Mouse (Mus musculus) heart, embryonic 15.5 days (tissue): ENCODE measurements at regions not wholly inside any gene's neighbourhood (a gene's known extent, or its start where the extent isn't known, plus 50 kb on each side); places are given as distances from the start of the nearest gene placed in this dataset.

ENCODE experiments used
- ATAC-seq: fragments of 200-750 bp; cut with Nextera tagmentation; replicated peaks from 2 replicates; pipeline ENCODE4 v1.8.0; 2017; ENCODE audit warnings: low read depth, moderate TSS enrichment; ENCODE audit not compliant: insufficient number of reproducible peaks, insufficient read depth, low FRiP score
- H3K27ac ChIP-seq: fragments of 300-500 bp; sonication (generic); 2 replicates; pipeline ENCODE4 v1.5.1; 2015; ENCODE audit warnings: mild to moderate bottlenecking, inconsistent platforms
- H3K27me3 ChIP-seq: fragments of 300-500 bp; sonication (generic); 2 replicates; pipeline ENCODE4 v1.6.1; 2015; ENCODE audit warnings: inconsistent platforms
- H3K36me3 ChIP-seq: fragments of 300-500 bp; sonication (generic); 2 replicates; pipeline ENCODE4 v1.6.1; 2015; ENCODE audit warnings: mild to moderate bottlenecking, inconsistent platforms
- H3K4me1 ChIP-seq: fragments of 300-500 bp; sonication (generic); replicated peaks from 2 replicates; pipeline ENCODE4 v1.6.1; 2015; ENCODE audit warnings: inconsistent platforms
- H3K4me2 ChIP-seq: fragments of 300-500 bp; sonication (generic); 2 replicates; pipeline ENCODE4 v1.6.1; 2015; ENCODE audit warnings: inconsistent platforms, mild to moderate bottlenecking, moderate library complexity
- H3K4me3 ChIP-seq: fragments of 300-500 bp; sonication (generic); 2 replicates; pipeline ENCODE4 v1.5.1; 2015; ENCODE audit warnings: mild to moderate bottlenecking, inconsistent platforms
- H3K9ac ChIP-seq: fragments of 300-500 bp; sonication (generic); 2 replicates; pipeline ENCODE4 v1.6.1; 2015; ENCODE audit warnings: mild to moderate bottlenecking, inconsistent platforms
- H3K9me3 ChIP-seq: fragments of 300-500 bp; sonication (generic); replicated peaks from 2 replicates; pipeline ENCODE4 v1.6.1; 2016; ENCODE audit warnings: inconsistent platforms
- WGBS: fragments of 180-500 bp; shearing (Covaris S2); methylation state at CpG from one replicate; pipeline ENCODE4 v1.1.7; 2015; ENCODE audit warnings: mixed read lengths; 5-methylcytosine and 5-hydroxymethylcytosine counted together

DNA sequence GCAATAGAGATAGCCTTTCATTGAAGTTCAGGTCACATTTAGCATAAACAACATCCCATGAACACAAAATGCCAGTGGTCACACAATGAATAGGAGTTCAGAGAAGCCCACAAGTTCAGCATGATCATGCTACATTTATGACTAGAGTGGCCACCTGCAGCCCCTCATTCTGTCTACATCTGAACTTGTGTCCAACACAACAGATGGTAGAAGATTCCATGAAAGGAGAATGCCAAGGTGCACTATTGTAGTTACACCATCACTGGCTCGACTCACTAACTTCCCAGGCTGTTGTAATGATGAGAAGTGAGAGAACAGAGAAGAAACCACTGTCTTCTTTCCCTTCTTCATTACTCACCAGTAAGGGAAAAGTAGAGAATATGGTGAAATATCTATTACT lies 353.0 kb downstream of the Ets1 start:
- no peak overlapping the region for H3K9ac ChIP-seq
- ATAC-seq = no peak
- 76% methylated on average over 1 of the region's 1 CpGs for WGBS
- H3K27ac ChIP-seq = no peak overlapping the region
- no peaks in the 10 kb centered on the region for H3K36me3 ChIP-seq
- no peak overlapping the region for H3K4me3 ChIP-seq
- 0 out of 2 replicates have a peak, but pooled peaks cover 3% of the 10 kb centered on the region for H3K4me1 ChIP-seq
- no peak overlapping the region for H3K4me2 ChIP-seq
- H3K9me3 ChIP-seq = no peaks in the 10 kb centered on the region
- H3K27me3 ChIP-seq = no peaks in the 10 kb centered on the region

DNA sequence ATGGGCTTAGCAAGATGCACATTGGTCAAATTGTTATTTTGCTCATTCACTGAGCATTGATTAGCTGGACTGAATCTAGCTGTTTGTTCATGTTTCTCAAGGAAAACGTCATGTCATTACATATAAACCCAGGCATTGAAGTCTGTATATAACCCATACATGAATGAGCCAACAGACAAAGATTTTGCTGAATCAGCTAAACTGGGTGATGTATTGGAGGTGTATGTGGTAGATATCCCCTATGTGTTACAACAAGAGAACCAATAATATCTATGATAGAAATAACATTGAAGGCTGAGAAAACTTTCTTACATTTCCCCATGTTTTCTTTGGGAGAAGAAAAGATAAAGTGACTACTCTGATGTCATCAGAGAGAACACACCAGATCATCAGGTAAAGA lies 362.3 kb downstream of the Ets1 start:
- peaks cover 8% of the 10 kb centered on the region for H3K4me1 ChIP-seq
- H3K36me3 ChIP-seq = no peaks in the 10 kb centered on the region
- WGBS = 77% methylated on average over 1 of the region's 1 CpGs
- no peaks in the 10 kb centered on the region for H3K9me3 ChIP-seq
- H3K4me3 ChIP-seq = no peak overlapping the region
- no peak overlapping the region for H3K27ac ChIP-seq
- ATAC-seq = no peak
- H3K27me3 ChIP-seq = no peaks in the 10 kb centered on the region
- H3K4me2 ChIP-seq = no peak overlapping the region
- no peak overlapping the region for H3K9ac ChIP-seq

DNA sequence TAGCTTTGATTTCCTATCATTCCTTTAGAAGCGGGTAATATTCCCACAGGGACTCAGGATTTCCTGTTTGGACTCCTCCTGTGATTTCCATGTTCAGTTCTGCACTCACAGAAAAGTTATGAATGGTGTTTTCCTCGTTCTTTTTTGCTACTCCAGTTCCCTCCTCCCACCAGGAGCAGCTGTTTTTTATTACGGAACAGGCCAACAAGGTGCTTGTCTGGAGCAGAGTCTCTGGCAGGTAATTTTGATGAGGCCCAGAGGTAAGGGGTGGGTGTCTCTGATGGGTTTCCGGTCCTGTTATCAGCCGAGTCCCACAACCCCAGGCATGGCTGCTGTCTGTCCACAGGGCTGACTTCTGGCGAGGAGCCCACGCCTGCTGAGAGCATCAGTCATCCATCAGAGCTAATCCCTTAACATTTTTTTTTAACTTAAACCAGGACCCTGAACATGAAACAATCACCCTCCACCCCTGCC lies 364.7 kb downstream of the Ets1 start:
- Histone ChIP-seq H3K4me2 (peak overlapping the region; percentile 20; the same call in 1 of the 2 replicates), H3K9me3 (no peaks in the 10 kb centered on the region), H3K4me3 (no peak overlapping the region), H3K9ac (no peak overlapping the region), H3K4me1 (peaks cover 8% of the 10 kb centered on the region), H3K36me3 (no peaks in the 10 kb centered on the region), H3K27ac (peak overlapping the region; percentile 15), H3K27me3 (no peaks in the 10 kb centered on the region)
- no peak for ATAC-seq
- 32% methylated on average over 7 of the region's 7 CpGs for WGBS

DNA sequence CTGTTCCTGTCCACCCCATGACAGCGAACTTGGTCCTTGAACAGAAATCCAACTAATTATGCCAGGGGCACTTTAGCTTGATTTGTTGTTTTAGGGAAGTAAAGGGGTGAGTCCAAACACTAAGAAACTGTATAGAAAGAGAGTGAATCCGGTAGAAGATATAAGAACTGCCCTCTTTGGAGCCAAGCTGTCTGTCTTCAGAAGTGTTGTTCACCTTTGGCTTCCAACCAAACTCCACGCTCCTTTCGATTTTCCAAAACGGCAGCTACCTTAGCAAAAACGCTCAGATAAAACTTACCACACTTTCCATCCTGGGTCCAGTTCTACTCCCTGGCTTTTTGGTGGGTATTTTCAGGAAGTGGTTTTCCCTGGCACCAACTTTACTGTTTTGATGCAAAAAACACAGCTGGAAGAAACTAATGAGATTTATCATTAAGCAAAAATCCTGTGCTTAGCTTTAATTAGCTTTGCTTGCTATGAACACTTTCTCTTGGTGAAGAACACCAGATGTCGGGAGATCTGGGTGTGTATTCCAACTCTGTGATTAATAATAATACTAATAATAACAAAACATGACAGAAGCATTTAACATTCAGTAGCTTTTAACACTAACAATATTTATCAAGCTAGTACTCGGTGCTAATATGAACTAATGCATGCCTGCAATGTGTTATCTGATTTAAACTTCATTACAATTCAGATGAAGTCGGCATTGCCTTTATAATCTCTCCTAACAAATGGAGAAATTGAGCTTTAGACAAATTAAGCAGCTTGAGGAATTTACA lies 365.3 kb downstream of the Ets1 start:
- H3K36me3 ChIP-seq = no peaks in the 10 kb centered on the region
- no peak overlapping the region for H3K9ac ChIP-seq
- peak overlapping the region; percentile 15 for H3K27ac ChIP-seq
- no peaks in the 10 kb centered on the region for H3K9me3 ChIP-seq
- no peak overlapping the region for H3K4me3 ChIP-seq
- no peak for ATAC-seq
- peaks cover 8% of the 10 kb centered on the region for H3K4me1 ChIP-seq
- WGBS = 45% methylated on average over 9 of the region's 9 CpGs
- peak overlapping the region; percentile 20; the same call in 1 of the 2 replicates for H3K4me2 ChIP-seq
- no peaks in the 10 kb centered on the region for H3K27me3 ChIP-seq

DNA sequence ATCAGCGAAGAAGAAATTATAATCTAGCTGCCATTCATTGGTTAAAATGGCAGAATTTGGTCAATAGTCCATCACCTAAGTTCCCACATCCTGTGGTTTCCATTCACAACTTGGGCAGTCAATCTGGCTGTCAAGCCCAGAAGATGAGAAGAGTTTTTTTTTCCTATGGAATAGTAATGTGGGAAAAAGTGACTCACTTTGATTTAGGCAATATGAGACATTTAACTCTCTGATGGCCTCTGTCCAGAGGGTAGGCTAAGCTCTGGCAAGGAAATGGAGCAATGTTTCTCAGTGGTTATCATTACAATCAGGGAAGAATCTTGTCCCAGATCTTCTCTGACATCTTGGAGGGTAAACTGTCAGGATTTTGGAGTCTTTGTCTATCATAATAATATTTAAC lies 367.9 kb downstream of the Ets1 start:
- H3K27ac ChIP-seq = no peak overlapping the region
- no peaks in the 10 kb centered on the region for H3K9me3 ChIP-seq
- H3K27me3 ChIP-seq = no peaks in the 10 kb centered on the region
- no peaks in the 10 kb centered on the region for H3K36me3 ChIP-seq
- H3K4me3 ChIP-seq = no peak overlapping the region
- ATAC-seq = no peak
- H3K9ac ChIP-seq = no peak overlapping the region
- H3K4me2 ChIP-seq = no peak overlapping the region
- WGBS = 88% methylated on average over 1 of the region's 1 CpGs
- H3K4me1 ChIP-seq = peaks cover 8% of the 10 kb centered on the region

DNA sequence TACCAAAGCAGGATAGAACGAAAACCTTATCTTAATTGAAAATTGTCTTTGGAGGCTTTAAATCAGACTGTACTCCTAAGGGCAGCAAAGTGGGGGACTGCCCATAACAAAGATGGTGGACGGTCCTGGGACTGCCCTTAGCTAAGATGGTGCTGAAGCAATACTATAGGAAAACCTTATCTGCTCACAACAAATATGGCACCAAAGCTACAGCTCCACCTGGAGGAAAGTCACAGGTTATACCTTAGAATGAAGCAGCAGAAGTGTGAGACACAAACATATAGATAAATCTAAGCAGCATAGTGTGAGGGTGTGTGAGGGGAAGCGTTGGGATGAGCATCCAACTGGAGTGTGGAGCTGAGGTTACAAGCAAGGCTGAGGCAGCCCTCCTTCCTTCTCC lies 368.5 kb downstream of the Ets1 start:
- H3K9ac ChIP-seq = no peak overlapping the region
- H3K27ac ChIP-seq = no peak overlapping the region
- no peaks in the 10 kb centered on the region for H3K9me3 ChIP-seq
- no peak overlapping the region for H3K4me3 ChIP-seq
- no peaks in the 10 kb centered on the region for H3K27me3 ChIP-seq
- no peaks in the 10 kb centered on the region for H3K36me3 ChIP-seq
- 91% methylated on average over 3 of the region's 3 CpGs for WGBS
- ATAC-seq = no peak
- H3K4me1 ChIP-seq = peaks cover 8% of the 10 kb centered on the region
- H3K4me2 ChIP-seq = no peak overlapping the region

DNA sequence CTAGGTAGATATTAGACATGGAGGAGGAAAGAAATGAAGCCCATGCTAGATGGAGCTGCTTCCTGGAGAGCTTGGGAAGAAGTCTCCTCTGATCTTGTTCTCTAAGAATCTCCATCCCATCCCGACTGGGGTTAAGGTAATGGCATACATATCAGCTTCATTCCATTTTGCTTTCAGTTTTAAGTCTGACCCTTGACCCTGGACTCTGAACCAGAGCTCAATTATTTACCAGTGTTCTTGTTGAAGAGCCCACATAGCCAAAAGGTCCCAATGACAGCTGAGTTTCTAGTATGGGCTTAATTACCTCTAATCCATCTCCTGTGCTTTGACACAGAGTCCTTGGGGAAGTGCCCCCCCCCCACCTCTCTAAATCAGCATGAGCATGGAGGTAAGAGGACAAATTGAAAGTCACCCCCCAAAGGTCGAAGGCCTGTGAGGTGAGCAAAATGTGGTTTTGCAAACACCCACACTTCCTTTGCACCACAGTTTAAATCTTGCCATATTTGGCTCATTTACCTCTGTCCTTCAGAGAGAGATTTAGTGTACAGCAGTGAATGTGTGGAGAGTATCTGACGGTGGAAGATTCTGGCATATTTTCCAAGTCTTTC lies 371.5 kb downstream of the Ets1 start:
- Histone ChIP-seq H3K27me3 (no peaks in the 10 kb centered on the region), H3K4me3 (no peak overlapping the region), H3K4me1 (no peaks in the 10 kb centered on the region), H3K4me2 (no peak overlapping the region), H3K9me3 (no peaks in the 10 kb centered on the region), H3K36me3 (no peaks in the 10 kb centered on the region), H3K9ac (no peak overlapping the region), H3K27ac (no peak overlapping the region)
- 75% methylated on average over 3 of the region's 3 CpGs for WGBS
- ATAC-seq = no peak

DNA sequence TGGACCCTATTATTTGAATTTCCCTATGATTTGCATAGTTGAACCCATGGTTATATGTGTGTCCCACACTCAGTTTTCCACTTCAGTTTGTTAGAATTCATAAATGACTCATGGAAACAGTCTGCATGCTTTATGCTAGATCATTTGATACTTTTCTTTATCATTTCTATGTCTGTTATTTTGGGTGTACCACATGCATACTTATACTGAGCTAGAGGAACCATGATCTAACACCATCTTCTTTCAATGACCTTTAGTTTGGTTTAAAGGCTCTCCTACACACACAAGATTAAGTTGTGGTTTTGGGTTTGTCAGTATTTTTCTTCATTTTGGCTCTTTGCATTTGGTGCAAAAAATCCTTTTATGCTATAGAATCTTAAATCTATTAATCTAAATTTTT lies 375.2 kb downstream of the Ets1 start:
- H3K27ac ChIP-seq = no peak overlapping the region

DNA sequence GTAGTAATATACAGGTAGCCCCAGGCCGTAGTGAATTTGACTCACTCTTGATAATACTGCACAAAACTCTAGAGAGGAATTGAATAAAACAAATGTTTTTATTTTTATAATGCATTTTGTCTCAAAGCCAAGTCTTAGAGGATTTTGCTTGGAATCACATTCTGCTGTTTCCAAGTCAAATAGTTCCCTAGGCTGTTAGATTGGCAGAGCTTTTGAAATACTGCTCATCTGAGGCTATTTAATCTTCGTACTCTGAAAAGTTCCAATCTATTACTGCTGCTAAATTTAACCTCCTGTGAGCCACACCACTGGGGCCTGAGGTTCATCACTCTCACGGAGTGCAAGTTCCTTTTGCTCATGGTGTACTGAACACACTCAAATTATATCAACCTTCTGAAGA lies 399.4 kb downstream of the Ets1 start:
- Histone ChIP-seq H3K27ac (no peak overlapping the region), H3K9ac (no peak overlapping the region), H3K9me3 (no peaks in the 10 kb centered on the region), H3K4me1 (no peaks in the 10 kb centered on the region), H3K36me3 (no peaks in the 10 kb centered on the region), H3K27me3 (no peaks in the 10 kb centered on the region), H3K4me3 (no peak overlapping the region), H3K4me2 (no peak overlapping the region)
- no peak for ATAC-seq
- 35% methylated on average over 3 of the region's 3 CpGs for WGBS

More for the DNA sequence above, 375.2 kb downstream of the Ets1 start:
- Histone ChIP-seq H3K4me1 (no peaks in the 10 kb centered on the region), H3K36me3 (no peaks in the 10 kb centered on the region), H3K27me3 (no peaks in the 10 kb centered on the region), H3K9ac (no peak overlapping the region), H3K4me3 (no peak overlapping the region), H3K9me3 (no peaks in the 10 kb centered on the region), H3K4me2 (no peak overlapping the region)
- no peak for ATAC-seq

DNA sequence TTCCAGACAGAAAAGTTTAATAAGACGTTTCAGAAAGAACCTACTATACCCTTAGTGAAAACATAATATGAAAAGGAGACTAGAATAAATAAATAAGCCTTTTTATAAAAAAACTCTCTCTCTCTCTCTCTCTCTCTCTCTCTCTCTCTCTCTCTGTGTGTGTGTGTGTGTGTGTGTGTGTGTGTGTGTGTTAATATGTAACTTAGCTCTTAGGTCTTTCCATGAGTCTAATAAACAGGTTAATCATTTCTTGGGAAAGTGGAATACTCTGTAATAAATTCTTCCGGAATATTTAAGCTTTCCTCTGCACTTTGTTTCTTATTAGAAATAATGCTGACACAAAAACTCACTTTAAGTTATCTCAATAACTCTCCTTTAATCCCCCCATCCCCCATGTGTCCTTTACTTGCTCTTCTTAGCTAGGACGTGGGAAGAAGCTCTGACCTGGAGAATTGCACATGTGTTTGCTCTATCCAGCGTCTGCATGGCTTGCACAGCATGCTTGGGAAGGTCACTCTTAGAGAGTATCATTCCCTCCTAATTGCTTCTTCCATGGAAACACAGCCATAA lies 403.3 kb downstream of the Ets1 start:
- Histone ChIP-seq H3K4me1 (no peaks in the 10 kb centered on the region), H3K9ac (no peak overlapping the region), H3K36me3 (no peaks in the 10 kb centered on the region), H3K27me3 (no peaks in the 10 kb centered on the region), H3K4me2 (no peak overlapping the region), H3K27ac (no peak overlapping the region), H3K4me3 (no peak overlapping the region), H3K9me3 (no peaks in the 10 kb centered on the region)
- WGBS = 60% methylated on average over 4 of the region's 4 CpGs
- ATAC-seq = no peak

DNA sequence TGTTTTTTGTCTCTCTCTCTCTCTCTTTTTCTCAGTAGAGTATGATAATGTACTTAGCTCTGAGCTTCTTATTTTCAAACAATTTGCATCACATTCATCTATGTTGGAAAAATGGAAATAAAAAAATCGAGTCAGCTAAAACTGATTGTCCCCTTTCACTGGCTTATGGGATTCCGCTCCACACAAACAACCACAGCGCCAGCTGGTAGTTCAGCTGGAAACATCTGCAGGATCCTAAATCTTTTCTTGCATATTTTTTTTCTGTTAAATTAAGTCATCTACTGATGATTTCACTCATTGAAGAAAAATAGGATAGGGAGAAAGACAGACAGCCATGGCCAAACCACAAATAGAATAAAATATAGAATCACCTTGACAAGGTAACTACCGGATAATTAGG lies 414.8 kb downstream of the Ets1 start:
- Histone ChIP-seq H3K4me2 (no peak overlapping the region), H3K36me3 (no peaks in the 10 kb centered on the region), H3K27me3 (no peaks in the 10 kb centered on the region), H3K27ac (no peak overlapping the region), H3K4me1 (no peaks in the 10 kb centered on the region), H3K9ac (no peak overlapping the region), H3K9me3 (no peaks in the 10 kb centered on the region), H3K4me3 (no peak overlapping the region)
- ATAC-seq = no peak
- WGBS = 86% methylated on average over 4 of the region's 4 CpGs
